Mouse (Mus musculus) heart, postnatal 0 days (tissue): ENCODE measurements at regions not wholly inside any gene's neighbourhood (a gene's known extent, or its start where the extent isn't known, plus 50 kb on each side); places are given as distances from the start of the nearest gene placed in this dataset.
A peak's percentile ranks its signal among the peaks of the same experiment; 100 is the strongest.

ENCODE experiments used
- ATAC-seq: fragments of 200-750 bp; cut with Nextera tagmentation; 2 replicates; pipeline ENCODE4 v1.8.0; 2017; ENCODE audit warnings: low read depth, moderate number of reproducible peaks, moderate library complexity; ENCODE audit not compliant: insufficient read depth
- DNase-seq: peaks from one replicate; pipeline ENCODE4 v3.0.0-alpha.2; 2016; ENCODE audit warnings: low spot score
- H3K27ac ChIP-seq: fragments of 300-500 bp; sonication (generic); 2 replicates; pipeline ENCODE4 v1.5.1; 2014; ENCODE audit warnings: low read depth, mild to moderate bottlenecking
- H3K27me3 ChIP-seq: fragments of 300-500 bp; sonication (generic); 2 replicates; pipeline ENCODE4 v1.6.1; 2014; ENCODE audit warnings: low read length, mixed read lengths; ENCODE audit not compliant: control insufficient read depth, insufficient read depth
- H3K36me3 ChIP-seq: fragments of 300-500 bp; sonication (generic); replicated peaks from 2 replicates; pipeline ENCODE4 v1.6.1; 2014; ENCODE audit warnings: low read length, mixed read lengths; ENCODE audit not compliant: control insufficient read depth, insufficient read depth
- H3K4me1 ChIP-seq: fragments of 300-500 bp; sonication (generic); 2 replicates; pipeline ENCODE4 v1.6.1; 2014; ENCODE audit warnings: antibody characterized with exemption; ENCODE audit not compliant: control insufficient read depth, insufficient read depth
- H3K4me2 ChIP-seq: fragments of 300-500 bp; sonication (generic); 2 replicates; pipeline ENCODE4 v1.6.1; 2014; ENCODE audit warnings: low read depth, mild to moderate bottlenecking, low read length, moderate library complexity
- H3K4me3 ChIP-seq: fragments of 300-500 bp; sonication (generic); 2 replicates; pipeline ENCODE4 v1.5.1; 2014; ENCODE audit warnings: low read depth, low read length
- H3K9ac ChIP-seq: fragments of 300-500 bp; sonication (generic); replicated peaks from 2 replicates; pipeline ENCODE4 v1.6.1; 2014; ENCODE audit warnings: low read depth, low read length, mixed read lengths
- H3K9me3 ChIP-seq: fragments of 300-500 bp; sonication (generic); replicated peaks from 2 replicates; pipeline ENCODE4 v1.6.1; 2016; ENCODE audit warnings: low read length; ENCODE audit not compliant: control insufficient read depth
- CTCF ChIP-seq: IDR thresholded peaks from 2 replicates; pipeline ENCODE4 v1.5.1; 2016; ENCODE audit warnings: antibody characterized with exemption, control low read depth, low read depth
- EP300 ChIP-seq: IDR thresholded peaks from 2 replicates; pipeline ENCODE4 v1.6.1; 2016; ENCODE audit warnings: antibody characterized with exemption, low read depth
- WGBS: fragments of 180-500 bp; shearing (Covaris S2); extraction: QIAGEN DNeasy Blood & Tissue Kit; methylation state at CpG from one replicate; pipeline ENCODE4 v1.1.7; 2014; 5-methylcytosine and 5-hydroxymethylcytosine counted together

DNA sequence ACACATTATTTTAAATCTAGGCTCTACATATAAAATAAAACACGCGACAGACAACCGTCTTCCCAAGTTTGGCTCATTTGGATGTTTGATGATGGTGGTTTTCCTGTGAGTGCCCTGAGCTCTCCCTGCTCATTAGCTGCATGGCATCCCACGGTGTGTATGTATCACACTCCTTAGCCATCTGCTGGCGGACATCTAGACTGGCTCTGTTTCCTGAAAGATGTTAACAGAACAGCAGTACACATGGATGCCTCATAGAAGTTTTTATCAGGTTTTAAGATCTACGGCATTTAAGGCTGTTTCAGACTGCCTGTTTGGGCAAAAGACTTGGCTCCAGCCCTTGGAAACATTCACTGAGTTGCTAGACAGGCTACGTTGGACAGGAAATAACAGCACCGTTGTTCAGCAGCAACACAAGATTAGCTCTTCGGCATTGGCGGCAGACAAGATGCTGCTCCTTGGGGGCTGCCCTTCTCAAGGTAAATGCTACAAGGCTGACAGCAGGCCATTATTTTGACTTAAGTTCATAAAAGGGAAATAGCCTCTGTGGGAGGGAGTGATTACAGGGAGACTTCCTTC is 61.5 kb upstream of the Tmem150c start:
- no peak overlapping the region for H3K27ac ChIP-seq
- H3K4me3 ChIP-seq: no peak overlapping the region
- peak; percentile 12; the same call in 1 of the 2 replicates for ATAC-seq
- no peaks in the 10 kb centered on the region for H3K36me3 ChIP-seq
- H3K27me3 ChIP-seq: no peaks in the 10 kb centered on the region
- H3K9ac ChIP-seq: no peak overlapping the region
- H3K4me2 ChIP-seq: 0 out of 2 replicates have a peak overlapping the region, but pooled peaks have one; percentile 6
- H3K4me1 ChIP-seq: peaks cover 3% of the 10 kb centered on the region; the same call in 1 of the 2 replicates
- DNase-seq: no peak
- no peaks in the 10 kb centered on the region for H3K9me3 ChIP-seq
- 55% methylated on average over 10 of the region's 10 CpGs for WGBS
- TF ChIP-seq EP300 (no peak), CTCF (no peak)

DNA sequence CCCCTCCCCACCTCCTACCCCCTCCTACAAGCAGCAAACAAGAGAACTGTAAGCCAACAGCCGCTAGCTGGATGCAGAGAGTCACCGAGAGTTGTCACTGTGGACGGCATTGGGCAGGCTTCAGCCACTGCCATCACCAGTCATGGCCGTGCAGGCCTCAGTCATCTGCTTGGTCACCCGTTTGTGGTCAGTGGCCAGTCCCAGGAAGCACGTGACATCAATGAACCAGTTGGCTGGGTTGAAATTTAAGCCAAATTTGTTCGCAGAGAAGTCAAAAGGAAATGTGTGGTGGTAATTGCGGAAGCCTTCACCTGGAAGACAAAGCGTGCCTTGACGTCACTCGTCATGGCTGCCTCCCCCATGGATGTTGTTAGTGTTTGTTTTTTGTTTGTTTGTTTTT is 60.7 kb upstream of the Tmem150c start:
- Histone ChIP-seq H3K36me3 (no peaks in the 10 kb centered on the region), H3K4me1 (peaks cover 3% of the 10 kb centered on the region; the same call in 1 of the 2 replicates), H3K9ac (no peak overlapping the region), H3K27me3 (no peaks in the 10 kb centered on the region), H3K4me3 (no peak overlapping the region), H3K4me2 (no peak overlapping the region), H3K27ac (no peak overlapping the region), H3K9me3 (no peaks in the 10 kb centered on the region)
- TF ChIP-seq EP300 (no peak), CTCF (no peak)
- DNase-seq (no peak), ATAC-seq (no peak)
- WGBS: 84% methylated on average over 11 of the region's 11 CpGs

DNA sequence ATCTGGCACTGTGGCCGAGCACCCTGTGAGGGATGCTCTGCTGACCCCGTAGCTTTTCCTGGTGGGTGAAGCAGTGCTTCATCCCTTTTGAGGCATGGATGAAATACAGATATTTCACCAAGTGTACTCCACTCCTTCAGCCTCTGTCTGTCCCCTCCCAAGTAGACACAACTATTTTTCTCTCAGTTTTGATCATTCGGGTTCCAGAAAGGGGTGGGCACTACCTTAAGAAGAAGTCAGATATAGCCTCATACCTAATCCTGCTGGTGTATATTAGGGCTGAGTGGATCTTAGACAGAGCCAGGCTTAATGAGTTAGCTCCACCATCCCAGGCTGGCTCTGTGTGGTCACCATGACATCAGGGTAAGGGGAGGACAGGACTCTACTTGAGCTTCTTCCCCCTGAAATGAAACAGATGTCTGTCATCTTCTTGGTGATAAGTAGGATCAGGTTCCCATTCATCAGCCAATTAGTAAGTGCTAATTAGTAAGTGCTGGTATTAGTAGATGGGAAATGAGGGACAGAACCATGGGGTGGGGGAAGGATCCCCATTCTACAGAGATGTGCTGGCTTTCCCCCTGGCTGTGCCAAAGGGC is 58.7 kb upstream of the Tmem150c start:
- H3K36me3 ChIP-seq: no peaks in the 10 kb centered on the region
- no peaks in the 10 kb centered on the region for H3K9me3 ChIP-seq
- no peak overlapping the region for H3K4me3 ChIP-seq
- ATAC-seq: no peak
- 80% methylated on average over 3 of the region's 3 CpGs for WGBS
- DNase-seq: no peak
- peak overlapping the region; percentile 34; the same call in 1 of the 2 replicates for H3K27ac ChIP-seq
- no peak for TF ChIP-seq CTCF
- TF ChIP-seq EP300: no peak
- peak overlapping the region; percentile 8; the same call in 1 of the 2 replicates for H3K4me2 ChIP-seq
- 0 out of 2 replicates have a peak, but pooled peaks cover 4% of the 10 kb centered on the region for H3K27me3 ChIP-seq
- H3K9ac ChIP-seq: no peak overlapping the region
- H3K4me1 ChIP-seq: peaks cover 3% of the 10 kb centered on the region; the same call in 1 of the 2 replicates

DNA sequence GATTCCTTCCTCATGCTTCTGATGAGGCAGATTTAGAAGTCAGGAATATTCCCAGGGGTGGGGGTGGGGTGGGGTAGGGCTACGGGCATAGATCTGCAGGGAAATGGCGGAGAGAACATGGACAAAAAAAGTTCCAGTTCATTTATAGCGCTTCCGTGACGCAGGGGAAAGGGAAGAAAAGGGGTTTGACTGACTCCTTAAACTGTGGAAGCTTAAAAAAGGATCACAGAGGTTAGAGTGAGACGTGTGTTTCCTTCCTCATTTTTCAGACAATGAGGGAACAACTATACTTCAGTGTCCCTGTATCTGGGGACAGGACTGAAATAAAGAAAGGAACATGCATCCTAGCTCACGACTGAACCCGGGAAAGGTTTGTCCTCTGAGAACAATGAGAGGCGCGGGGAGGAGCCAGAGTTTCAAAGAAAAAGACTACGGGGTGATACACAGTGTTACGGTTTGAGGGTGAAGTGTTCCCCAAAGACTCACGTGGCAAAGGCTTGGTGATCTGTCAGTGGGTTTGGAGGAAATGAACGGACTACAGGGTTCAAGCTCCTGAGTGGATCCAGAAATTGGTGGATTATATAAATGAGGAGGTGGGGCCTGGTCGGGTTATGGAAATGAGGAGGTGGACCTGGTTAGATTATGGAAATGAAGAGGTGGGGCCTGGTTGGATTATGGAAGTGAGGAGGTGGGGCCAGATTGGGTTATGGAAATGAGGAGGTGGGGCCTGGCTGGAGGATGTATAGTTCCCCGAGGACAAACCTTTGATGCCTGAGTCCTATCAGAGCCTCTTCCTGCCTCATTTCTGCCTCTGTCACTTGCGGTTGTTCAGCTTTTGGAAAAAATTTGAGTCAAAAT is 57.8 kb upstream of the Tmem150c start:
- H3K4me1 ChIP-seq: peaks cover 3% of the 10 kb centered on the region; the same call in 1 of the 2 replicates
- ATAC-seq (peak; percentile 36), DNase-seq (peak; percentile 37)
- TF ChIP-seq CTCF (no peak), EP300 (no peak)
- WGBS: 42% methylated on average over 17 of the region's 17 CpGs
- no peak overlapping the region for H3K9ac ChIP-seq
- H3K36me3 ChIP-seq: no peaks in the 10 kb centered on the region
- no peaks in the 10 kb centered on the region for H3K9me3 ChIP-seq
- H3K4me3 ChIP-seq: no peak overlapping the region
- peak overlapping the region; percentile 8; the same call in 1 of the 2 replicates for H3K4me2 ChIP-seq
- peak overlapping the region; percentile 72 for H3K27ac ChIP-seq
- 0 out of 2 replicates have a peak, but pooled peaks cover 5% of the 10 kb centered on the region for H3K27me3 ChIP-seq

DNA sequence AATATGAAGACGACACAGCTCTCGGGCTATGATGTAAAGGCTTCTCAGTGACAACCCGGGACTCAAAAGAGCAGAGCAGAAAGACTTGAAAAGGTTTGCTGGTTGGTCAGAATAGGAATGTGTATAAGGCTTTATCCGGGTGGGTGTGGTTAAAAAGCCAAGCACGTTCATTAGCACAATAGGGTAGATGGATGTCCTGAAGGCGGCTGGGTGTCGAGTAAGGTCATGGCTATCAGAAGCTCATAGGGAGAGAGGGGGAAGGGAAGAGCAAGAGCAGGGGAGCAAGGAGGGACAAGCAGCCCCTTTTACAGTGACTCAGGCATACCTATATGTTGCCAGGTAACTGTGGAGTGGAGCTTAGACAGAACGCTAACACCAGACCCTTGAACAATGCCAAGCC is 54.3 kb upstream of the Tmem150c start:
- no peak for ATAC-seq

More for the DNA sequence above, 54.3 kb upstream of the Tmem150c start:
- WGBS: 74% methylated on average over 8 of the region's 8 CpGs
- Histone ChIP-seq H3K27me3 (0 out of 2 replicates have a peak, but pooled peaks cover 5% of the 10 kb centered on the region), H3K9me3 (no peaks in the 10 kb centered on the region), H3K4me1 (peaks cover 3% of the 10 kb centered on the region; the same call in 1 of the 2 replicates), H3K9ac (no peak overlapping the region), H3K27ac (no peak overlapping the region), H3K4me3 (no peak overlapping the region), H3K4me2 (no peak overlapping the region), H3K36me3 (no peaks in the 10 kb centered on the region)
- DNase-seq: no peak
- no peak for TF ChIP-seq EP300
- TF ChIP-seq CTCF: no peak
